Mouse (Mus musculus) cortical plate, adult 2 months (tissue): Measurements from ENCODE around the gene Sptbn1.

Experiments used
- CTCF ChIP-seq: fragments of 200-500 bp; IDR thresholded peaks from 2 replicates; pipeline ENCODE4 v1.5.1; 2011; ENCODE audit warnings: mild to moderate bottlenecking, control low read depth, low read length; ENCODE audit not compliant: insufficient read depth; ENCODE audit errors: extremely low read depth
- POLR2A ChIP-seq: fragments of 200-500 bp; IDR thresholded peaks from 2 replicates; pipeline ENCODE4 v1.6.1; 2011; ENCODE audit warnings: mild to moderate bottlenecking, low read length, control low read depth; ENCODE audit not compliant: insufficient read depth; ENCODE audit errors: extremely low read depth

- TF ChIP-seq CTCF (no peak), POLR2A (peak; percentile 21; the same call in 1 of the 2 replicates)
These were observed 711 bp downstream of the Sptbn1 start for GRCm38 (mm10) chr11:30267036-30267891.
